Mouse (Mus musculus) lung, embryonic 15.5 days (tissue): ENCODE measurements around the gene Srek1ip1. TPM values are rescaled to one million over a fixed set of nuclear protein-coding genes. Genes with fewer than 3 reads are reported as not detected.

ENCODE experiments used
- ATAC-seq: fragments of 200-750 bp; cut with Nextera tagmentation; 2 replicates; pipeline ENCODE4 v1.8.0; 2017; ENCODE audit warnings: moderate number of reproducible peaks, borderline replicate concordance; ENCODE audit not compliant: low FRiP score, low TSS enrichment; ENCODE audit errors: extremely low read depth
- H3K27ac ChIP-seq: fragments of 300-500 bp; sonication (generic); 2 replicates; pipeline ENCODE4 v1.5.1; 2015; ENCODE audit warnings: moderate library complexity, mild to moderate bottlenecking, inconsistent platforms
- H3K27me3 ChIP-seq: fragments of 300-500 bp; sonication (generic); 2 replicates; pipeline ENCODE4 v1.6.1; 2015; ENCODE audit warnings: inconsistent platforms
- H3K36me3 ChIP-seq: fragments of 300-500 bp; sonication (generic); 2 replicates; pipeline ENCODE4 v1.6.1; 2015; ENCODE audit warnings: inconsistent platforms
- H3K4me1 ChIP-seq: fragments of 300-500 bp; sonication (generic); 2 replicates; pipeline ENCODE4 v1.6.1; 2015; ENCODE audit warnings: inconsistent platforms
- H3K4me2 ChIP-seq: fragments of 300-500 bp; sonication (generic); 2 replicates; pipeline ENCODE4 v1.6.1; 2015; ENCODE audit warnings: inconsistent platforms, mild to moderate bottlenecking, moderate library complexity
- H3K4me3 ChIP-seq: fragments of 300-500 bp; sonication (generic); 2 replicates; pipeline ENCODE4 v1.5.1; 2015; ENCODE audit warnings: mild to moderate bottlenecking, inconsistent platforms
- H3K9ac ChIP-seq: fragments of 300-500 bp; sonication (generic); 2 replicates; pipeline ENCODE4 v1.6.1; 2015; ENCODE audit warnings: inconsistent platforms
- H3K9me3 ChIP-seq: fragments of 300-500 bp; sonication (generic); 2 replicates; pipeline ENCODE4 v1.6.1; 2016; ENCODE audit warnings: inconsistent platforms
- WGBS: fragments of 180-500 bp; shearing (Covaris S2); methylation state at CpG from one replicate; pipeline ENCODE4 v1.1.7; 2015; 5-methylcytosine and 5-hydroxymethylcytosine counted together
- polyA plus RNA-seq: library from polyadenylated mRNA; unstranded; fragments of >200 nt; fragmentation: Nextera tagmentation; extraction: Ambion mirVana; gene quantifications from 2 replicates; pipeline ENCODE4 v1.2.1, GENCODE M21; 2015

Srek1ip1 gene
- polyA plus RNA-seq, 1 experiment from 2014 or later = 23.0 TPM

GRCm38 (mm10) chr13:104853645-104854044, 61.4 kb downstream of the Srek1ip1 start:
- no peaks in the 10 kb centered on the region for H3K36me3 ChIP-seq
- H3K9ac ChIP-seq = no peak overlapping the region
- no peak for ATAC-seq
- H3K4me1 ChIP-seq = no peaks in the 10 kb centered on the region
- WGBS = 71% methylated on average over 2 of the region's 2 CpGs
- H3K27ac ChIP-seq = no peak overlapping the region
- H3K27me3 ChIP-seq = no peaks in the 10 kb centered on the region
- no peak overlapping the region for H3K4me3 ChIP-seq
- H3K9me3 ChIP-seq = no peaks in the 10 kb centered on the region
- no peak overlapping the region for H3K4me2 ChIP-seq

- peak; percentile 75 for ATAC-seq
- Histone ChIP-seq H3K9me3 (no peaks in the 10 kb centered on the region), H3K4me3 (peak within 1 kb of the TSS; percentile 42), H3K9ac (peak within 1 kb of the TSS; percentile 36), H3K27ac (no peak within 1 kb of the TSS), H3K4me2 (peak within 1 kb of the TSS; percentile 88), H3K36me3 (no peaks in the 10 kb centered on the region), H3K4me1 (no peaks in the 10 kb centered on the region), H3K27me3 (peaks cover 18% of the 10 kb centered on the region)
- 4% methylated on average over 38 of the region's 38 CpGs for WGBS
Measured at GRCm38 (mm10) chr13:104863127-104863979, 71.1 kb downstream of the Srek1ip1 start, which contains the start of gene Shisal2b. TSS of gene Shisal2b (minus strand) at chr13:104863893.

- H3K27me3 ChIP-seq = peaks cover 18% of the 10 kb centered on the region
- 84% methylated on average over 5 of the region's 5 CpGs for WGBS
- H3K9ac ChIP-seq = no peak overlapping the region
- no peaks in the 10 kb centered on the region for H3K9me3 ChIP-seq
- no peak overlapping the region for H3K4me3 ChIP-seq
- H3K36me3 ChIP-seq = no peaks in the 10 kb centered on the region
- no peak overlapping the region for H3K27ac ChIP-seq
- no peak for ATAC-seq
- no peak overlapping the region for H3K4me2 ChIP-seq
- H3K4me1 ChIP-seq = no peaks in the 10 kb centered on the region
Measured at GRCm38 (mm10) chr13:104866726-104867125, 74.4 kb downstream of the Srek1ip1 start.

GRCm38 (mm10) chr13:104869907-104870306, 77.6 kb downstream of the Srek1ip1 start:
- H3K27me3 ChIP-seq = peaks cover 3% of the 10 kb centered on the region
- no peak overlapping the region for H3K27ac ChIP-seq
- H3K9ac ChIP-seq = no peak overlapping the region
- H3K4me1 ChIP-seq = no peaks in the 10 kb centered on the region
- no peak overlapping the region for H3K4me2 ChIP-seq
- no peak overlapping the region for H3K4me3 ChIP-seq
- H3K9me3 ChIP-seq = no peaks in the 10 kb centered on the region
- 95% methylated on average over 2 of the region's 2 CpGs for WGBS
- H3K36me3 ChIP-seq = no peaks in the 10 kb centered on the region
- ATAC-seq = no peak

GRCm38 (mm10) chr13:104878508-104878907, 86.2 kb downstream of the Srek1ip1 start:
- Histone ChIP-seq H3K27me3 (no peaks in the 10 kb centered on the region), H3K36me3 (no peaks in the 10 kb centered on the region), H3K4me2 (no peak overlapping the region), H3K27ac (no peak overlapping the region), H3K4me3 (no peak overlapping the region), H3K9ac (no peak overlapping the region), H3K9me3 (no peaks in the 10 kb centered on the region), H3K4me1 (no peaks in the 10 kb centered on the region)
- ATAC-seq = no peak
- 46% methylated on average over 4 of the region's 4 CpGs for WGBS

- no peak for ATAC-seq
- Histone ChIP-seq H3K9ac (no peak overlapping the region), H3K4me3 (no peak overlapping the region), H3K4me2 (no peak overlapping the region), H3K4me1 (no peaks in the 10 kb centered on the region), H3K27me3 (no peaks in the 10 kb centered on the region), H3K36me3 (no peaks in the 10 kb centered on the region), H3K27ac (no peak overlapping the region), H3K9me3 (no peaks in the 10 kb centered on the region)
- 32% methylated on average over 16 of the region's 16 CpGs for WGBS
Measured at GRCm38 (mm10) chr13:104883566-104884249, 91.4 kb downstream of the Srek1ip1 start.

- H3K4me1 ChIP-seq = no peaks in the 10 kb centered on the region
- H3K27me3 ChIP-seq = no peaks in the 10 kb centered on the region
- H3K36me3 ChIP-seq = no peaks in the 10 kb centered on the region
- no peak for ATAC-seq
- 41% methylated on average over 8 of the region's 8 CpGs for WGBS
- no peaks in the 10 kb centered on the region for H3K9me3 ChIP-seq
- no peak overlapping the region for H3K9ac ChIP-seq
- no peak overlapping the region for H3K4me2 ChIP-seq
- H3K4me3 ChIP-seq = no peak overlapping the region
- H3K27ac ChIP-seq = no peak overlapping the region
Measured at GRCm38 (mm10) chr13:104886308-104887032, 94.2 kb downstream of the Srek1ip1 start.

Other genes with a start within 250 kb of the Srek1ip1 start
- 23.7 and 26.2 TPM in 2 replicates for gene Cwc27, start 24.7 kb downstream of the Srek1ip1 start, polyA plus RNA-seq
- gene Shisal2b, start 71.4 kb downstream of the Srek1ip1 start, polyA plus RNA-seq = 0.16 and 0.32 TPM in 2 replicates